Mouse (Mus musculus): ENCODE results near the gene Ucn.

The Ucn gene

DNA sequence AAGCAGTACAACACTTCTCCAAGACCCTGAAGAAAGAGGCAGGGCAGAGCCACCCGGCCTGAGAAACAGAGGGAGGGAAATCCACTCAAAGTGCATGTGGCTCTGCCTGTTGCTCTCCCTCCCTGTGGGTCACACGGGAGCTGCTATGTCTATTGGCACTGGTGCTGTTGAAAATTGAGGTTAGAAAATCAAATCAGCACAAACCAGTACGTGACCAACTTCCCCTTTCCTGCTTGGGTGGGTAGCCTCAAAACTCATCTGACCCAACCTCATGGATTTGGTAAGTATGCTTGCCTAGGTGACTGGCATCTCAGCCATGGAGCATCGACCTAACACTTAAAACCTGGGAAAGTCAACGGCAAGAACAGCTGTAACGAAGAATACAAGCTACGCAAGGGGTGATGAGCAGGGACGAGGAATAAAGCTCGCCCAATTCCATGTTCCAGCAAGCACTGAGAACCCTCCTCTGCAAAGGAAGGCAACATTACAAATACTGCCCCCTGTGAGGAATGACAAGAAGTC, 32.8 kb downstream of the Ucn start, which contains the start of gene Dnajc5g:
Gene Dnajc5g, plus strand, starts transcription at position 472 of the 522 bp plus-strand sequence.
- DNase-seq = no peak

DNA sequence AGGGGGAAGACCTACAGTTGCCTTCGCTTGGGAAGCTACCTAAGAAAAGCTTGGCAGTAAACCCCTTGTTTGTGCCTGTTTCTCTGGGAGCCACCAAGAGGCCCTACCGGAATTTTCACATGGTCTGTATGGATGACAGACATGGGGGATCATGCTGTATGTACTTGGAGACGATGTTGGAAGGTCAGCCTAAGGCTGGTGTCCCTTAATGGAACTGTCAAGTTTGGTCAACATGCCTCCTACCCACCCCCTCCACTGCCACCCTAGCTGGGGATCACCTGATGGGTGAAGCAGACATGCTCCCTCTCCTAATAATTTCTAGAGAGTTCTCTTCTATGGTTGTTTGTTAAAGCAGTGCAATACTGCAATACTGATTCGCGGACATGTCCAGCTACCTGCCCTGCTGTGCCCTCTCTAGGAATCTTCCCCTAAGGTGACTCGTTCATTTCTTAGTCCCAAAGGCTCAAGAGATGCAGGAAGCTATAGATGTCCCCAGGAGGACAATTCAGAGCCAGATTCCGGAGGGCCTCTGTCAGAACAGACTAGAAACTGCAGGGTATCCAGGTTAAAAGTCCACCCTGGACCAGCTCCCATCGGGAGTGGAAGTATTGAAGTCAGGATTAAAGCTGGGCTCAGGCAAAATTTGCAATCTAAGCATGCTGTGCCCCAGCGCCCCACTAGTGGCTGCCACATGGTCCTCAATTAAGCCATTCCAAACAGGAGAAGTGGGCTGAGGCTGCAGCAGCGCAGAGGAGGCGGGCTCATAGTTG, 42.7 kb downstream of the Ucn start:
- no peak for DNase-seq

DNA sequence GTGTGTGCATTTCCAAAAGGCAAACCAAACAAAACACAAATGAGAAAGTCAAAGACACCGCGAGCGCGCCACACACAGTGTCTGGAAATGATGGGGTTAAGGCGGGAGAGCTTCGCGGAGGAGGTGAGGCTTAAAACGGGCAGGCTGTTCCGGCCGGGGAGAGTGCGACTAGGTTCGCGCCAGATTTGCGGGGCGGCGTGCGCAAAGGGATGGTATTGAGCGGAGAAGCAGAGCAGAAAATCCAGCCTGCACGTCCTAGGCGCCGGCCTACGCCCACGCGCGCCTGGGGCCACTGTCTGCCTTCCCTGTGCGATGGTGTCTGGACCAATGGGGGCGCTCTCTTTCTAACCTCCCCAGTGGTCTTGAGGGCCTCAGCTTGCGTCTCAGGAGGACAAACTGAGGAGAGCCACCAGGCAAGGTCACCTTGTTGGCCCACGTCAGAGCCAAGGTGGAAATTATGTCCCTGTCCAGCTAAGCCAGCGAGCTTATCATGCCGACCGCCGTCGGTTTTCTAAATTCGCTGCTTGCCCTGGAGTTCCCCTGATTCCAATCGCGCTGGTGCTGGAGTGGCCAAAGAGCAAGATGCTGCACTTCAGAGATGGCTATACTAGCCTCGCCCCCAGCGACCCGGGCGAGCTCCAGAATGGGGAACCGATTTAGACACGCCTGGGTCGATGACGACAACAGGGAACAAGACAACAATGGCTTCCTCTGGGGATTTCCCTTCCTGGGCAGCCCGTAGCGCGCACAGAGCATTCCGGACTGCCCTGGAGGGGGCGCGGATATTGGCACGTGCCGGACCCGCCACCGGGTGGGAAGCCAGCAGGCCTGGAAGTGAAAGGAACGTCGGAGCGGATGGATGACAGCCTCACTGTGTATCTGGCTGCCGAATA, 43.6 kb downstream of the Ucn start:
- peak; percentile 44 for DNase-seq

DNA sequence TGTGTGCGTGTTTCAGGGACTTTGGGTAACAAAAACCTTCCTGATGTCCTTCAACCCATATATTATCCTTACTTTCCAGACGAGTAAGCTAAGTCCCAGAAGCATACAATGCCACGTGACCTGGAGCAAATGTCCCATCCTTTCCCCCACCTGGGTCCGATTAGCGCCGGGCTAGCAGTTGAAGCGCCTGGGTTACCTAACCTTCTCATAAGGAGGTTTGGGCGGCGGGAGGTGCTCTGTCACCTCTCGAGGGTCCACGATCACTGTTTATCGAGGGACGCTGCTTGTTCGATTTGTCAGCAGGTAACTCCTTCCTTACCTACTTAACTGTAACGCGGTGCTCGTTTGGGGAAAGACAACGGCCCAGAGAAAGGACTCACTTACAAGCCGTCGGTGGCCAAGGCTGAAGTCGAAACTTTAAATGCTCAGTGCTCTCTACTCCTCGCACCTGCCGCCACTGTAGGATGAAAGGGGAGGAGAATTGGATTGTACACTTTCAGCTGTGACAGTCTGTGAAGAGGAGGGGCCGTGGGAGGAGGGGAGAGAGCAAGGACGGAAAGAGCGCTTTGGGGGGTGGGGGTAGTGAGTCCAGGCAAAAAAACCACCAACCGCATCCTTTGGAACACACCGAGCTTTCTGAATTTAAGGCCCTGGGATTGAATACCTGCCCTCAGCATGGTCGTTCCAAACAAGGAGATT, 44.4 kb downstream of the Ucn start:
- no peak for DNase-seq

DNA sequence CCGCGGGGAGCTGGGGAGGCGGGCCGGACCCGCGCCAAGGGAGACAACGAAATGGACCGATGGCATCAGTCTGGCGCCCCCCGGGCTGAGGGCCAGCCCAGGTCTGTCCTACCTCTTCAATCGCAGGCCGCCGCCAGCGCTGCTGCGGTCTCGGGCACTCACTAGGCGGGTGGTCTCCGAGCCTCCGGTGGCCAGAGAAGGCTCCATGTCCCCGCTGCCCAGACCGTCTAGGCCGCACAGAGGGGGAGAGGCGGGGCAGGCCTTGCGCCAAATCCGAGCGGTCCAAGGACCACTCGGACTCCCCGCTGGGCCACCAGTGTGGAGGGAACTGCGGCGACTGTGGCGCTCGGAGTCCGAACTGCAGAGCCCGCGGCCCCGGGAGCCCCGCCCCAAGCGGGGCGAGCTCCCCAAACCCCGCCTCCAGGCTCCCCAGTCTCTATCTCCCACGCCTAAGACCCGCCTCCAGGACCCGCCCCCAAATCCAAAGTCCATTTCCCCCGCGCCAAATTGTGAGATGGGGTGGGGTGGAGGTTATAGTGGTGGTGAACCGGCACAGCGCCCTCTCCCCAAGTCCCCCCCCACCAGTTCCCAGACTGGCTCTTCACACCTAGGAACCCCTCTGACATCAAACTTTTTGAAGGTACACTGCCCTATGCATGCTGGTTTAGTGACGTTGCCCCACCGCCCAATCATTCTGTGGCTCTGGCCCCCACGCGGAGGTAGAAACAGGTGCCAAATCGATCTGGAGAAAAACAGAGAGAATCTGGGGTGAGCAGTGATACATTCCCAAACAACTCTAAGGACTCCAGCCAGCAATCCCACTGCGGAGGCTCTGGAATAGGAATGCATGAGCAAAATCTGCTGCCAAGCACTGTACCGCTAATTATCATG, 45.2 kb downstream of the Ucn start:
- DNase-seq = peak; percentile 71

DNA sequence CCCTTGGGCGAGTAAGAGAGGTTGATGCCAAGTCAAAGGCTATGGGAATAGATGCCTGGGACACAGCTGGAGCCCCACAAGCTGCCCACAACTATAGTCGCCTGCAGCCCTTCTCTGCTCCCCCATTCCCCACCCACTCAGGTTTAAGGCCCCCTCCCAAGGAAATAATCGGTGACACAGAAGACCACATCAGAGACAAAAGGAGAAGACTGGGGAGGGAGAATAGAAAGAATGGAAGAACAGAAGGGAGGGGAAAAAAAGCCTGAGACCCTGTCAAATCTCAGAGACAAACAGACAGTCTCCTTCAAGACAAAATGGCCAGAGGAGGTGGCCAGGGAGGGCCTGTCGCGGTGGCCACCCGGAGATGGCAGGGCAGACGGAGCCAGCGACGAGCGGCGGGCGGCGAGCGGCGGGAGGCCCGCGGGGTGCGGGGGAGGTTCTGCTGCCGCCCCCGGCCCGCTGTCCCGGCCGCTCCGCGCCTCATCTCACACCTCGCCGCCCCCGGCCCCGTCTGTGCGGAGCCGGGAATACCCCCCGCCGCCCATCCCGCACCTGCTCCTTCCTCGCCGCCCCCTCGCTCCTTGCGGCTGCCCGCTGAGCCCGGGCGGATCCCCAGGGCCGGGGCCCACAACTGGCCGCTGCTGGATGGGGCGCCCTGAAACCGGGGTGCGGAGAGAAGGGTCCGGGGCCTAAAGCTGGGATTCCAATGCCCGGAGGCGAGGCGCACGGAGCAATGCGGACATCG, 46.2 kb downstream of the Ucn start:
- DNase-seq = no peak

Data from kidney, adult 9 months (tissue).